Mouse (Mus musculus) retina, postnatal 1 day (tissue): ENCODE measurements around the gene Klhl5.

Experiments
- DNase-seq: peaks from one replicate; pipeline ENCODE4 v3.0.0-alpha.2; 2012

The Klhl5 gene

DNA sequence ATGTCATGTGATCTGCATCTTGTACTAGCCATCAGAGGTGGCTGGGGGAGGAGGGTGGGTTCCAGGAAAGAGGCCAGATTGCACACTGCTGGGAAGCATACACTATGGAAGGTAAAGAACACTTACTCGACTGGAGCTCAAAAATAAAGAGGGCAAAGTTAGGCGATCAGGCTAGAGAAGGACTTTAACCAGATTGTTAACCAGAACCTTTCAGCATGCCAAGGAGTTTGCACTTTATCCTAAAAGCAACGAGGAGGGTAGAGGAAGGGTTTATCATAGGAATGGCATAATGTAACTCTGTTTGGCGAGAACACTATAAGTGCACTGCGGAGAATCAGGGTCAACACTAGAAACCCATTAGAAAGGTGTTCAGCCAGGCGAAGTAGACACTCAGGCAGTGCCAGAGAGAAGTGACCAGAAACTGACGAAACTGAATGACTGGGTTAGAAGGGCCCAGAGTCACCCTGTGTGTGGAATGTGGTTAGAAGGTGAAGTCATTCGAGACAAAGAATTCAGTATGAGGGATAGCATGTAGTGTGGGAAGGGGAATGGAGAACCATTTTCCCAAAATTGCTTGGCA lies 43.1 kb downstream of the Klhl5 start:
- no peak for DNase-seq

- DNase-seq, result no peak
Observed at GRCm38 (mm10) chr5:65151276-65151675, 43.9 kb downstream of the Klhl5 start.

GRCm38 (mm10) chr5:65151767-65152166 lies 44.4 kb downstream of the Klhl5 start:
- no peak for DNase-seq

DNA sequence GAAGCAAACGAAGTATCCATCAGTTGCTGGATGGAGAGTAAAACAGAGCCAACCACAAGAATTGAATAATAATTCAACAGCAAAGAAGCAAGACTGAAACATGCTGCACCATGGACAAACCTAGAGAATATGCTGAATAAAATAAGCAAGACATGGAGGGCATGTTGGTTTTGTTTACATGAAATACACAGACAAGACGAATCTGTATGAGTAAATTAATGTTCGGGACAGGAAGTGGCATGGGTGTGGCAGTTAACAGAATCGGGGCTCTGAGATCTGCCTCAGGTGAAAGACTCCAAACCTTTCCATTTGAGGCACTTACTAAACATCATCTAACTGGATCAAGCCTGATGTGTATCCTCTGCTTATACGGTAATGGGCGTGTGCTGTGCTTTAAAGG lies 46.9 kb downstream of the Klhl5 start:
- DNase-seq, result no peak

GRCm38 (mm10) chr5:65156853-65157252 lies 49.5 kb downstream of the Klhl5 start:
- no peak for DNase-seq

DNA sequence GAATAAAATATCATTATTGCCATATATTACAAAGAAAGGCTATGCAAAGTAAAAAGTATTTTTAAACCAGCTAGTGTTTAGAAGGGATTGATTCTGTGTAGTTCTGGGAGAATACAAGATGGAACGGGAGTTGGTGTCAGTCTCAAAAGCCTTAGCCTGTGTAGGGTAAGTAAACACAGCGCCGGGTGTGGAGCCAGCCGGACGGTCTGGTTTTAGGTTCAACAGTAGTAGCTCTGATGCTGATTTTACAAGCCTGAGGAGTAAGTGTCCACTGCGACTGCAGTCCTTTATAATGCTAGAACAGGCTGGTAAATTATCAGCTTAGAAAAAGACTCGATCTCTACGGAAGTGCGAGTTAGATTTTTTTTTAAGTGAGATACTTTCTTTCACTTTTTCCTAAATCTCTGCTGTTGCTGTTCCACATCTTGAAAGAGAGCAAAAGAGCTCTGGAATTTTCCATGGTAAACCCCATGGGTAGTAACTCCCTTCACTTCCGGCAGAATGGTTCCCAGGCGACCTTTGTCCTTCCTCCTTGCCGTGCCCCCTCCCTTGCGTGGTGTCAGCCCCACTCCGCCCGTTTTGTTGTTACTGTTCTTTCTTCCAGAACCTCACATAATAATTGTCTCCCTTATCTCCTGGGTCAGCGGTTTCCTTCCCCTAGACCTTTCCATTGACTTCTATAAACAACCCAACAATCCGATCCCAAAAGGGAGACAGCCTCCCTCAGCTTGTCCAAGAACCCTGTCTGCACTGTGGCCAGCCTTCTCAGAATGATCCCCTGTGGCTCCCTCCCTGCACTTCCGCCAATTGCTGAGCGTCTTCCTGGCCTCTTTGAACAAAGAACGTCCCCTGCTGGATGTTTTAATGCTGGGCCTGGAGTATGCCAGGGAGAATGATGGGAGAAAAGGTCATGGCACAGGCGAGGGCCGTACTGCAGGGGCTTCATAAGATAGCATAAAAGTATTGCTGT lies 50.4 kb downstream of the Klhl5 start:
- DNase-seq, result no peak

GRCm38 (mm10) chr5:65158696-65159305 lies 51.5 kb downstream of the Klhl5 start:
- no peak for DNase-seq

- DNase-seq, result no peak
Observed at GRCm38 (mm10) chr5:65163001-65163400, 55.7 kb downstream of the Klhl5 start.

DNA sequence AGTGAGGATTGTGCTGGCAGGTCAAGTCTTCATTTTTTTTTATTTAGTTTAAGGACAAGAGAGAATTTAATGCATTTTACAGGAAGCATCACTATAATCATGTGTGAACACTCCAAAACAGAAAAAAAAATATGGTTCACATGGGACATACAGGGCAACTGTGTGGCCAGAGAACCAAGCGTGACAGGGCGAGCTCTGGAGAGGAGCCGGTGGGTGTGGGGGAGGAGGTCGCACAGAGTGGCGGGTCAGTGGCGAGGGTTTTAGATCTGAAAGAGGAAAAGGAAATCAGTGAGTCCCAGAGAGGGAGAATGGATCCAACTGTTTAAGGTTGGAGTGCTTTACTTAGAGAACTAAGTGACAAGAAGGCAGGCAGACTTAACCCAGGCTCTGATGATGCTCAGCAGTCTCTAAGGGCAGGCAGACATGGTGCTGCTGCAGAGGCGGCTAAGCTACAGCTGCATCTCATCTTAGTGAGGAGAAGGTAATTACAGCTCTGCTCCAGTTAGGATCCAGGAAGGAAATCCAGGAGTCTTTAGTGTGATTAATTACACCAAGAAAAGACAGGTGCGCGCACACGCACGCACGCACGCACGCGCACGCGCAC lies 56.3 kb downstream of the Klhl5 start:
- DNase-seq, result no peak

GRCm38 (mm10) chr5:65170206-65170605 lies 62.9 kb downstream of the Klhl5 start:
- DNase-seq, result no peak

DNA sequence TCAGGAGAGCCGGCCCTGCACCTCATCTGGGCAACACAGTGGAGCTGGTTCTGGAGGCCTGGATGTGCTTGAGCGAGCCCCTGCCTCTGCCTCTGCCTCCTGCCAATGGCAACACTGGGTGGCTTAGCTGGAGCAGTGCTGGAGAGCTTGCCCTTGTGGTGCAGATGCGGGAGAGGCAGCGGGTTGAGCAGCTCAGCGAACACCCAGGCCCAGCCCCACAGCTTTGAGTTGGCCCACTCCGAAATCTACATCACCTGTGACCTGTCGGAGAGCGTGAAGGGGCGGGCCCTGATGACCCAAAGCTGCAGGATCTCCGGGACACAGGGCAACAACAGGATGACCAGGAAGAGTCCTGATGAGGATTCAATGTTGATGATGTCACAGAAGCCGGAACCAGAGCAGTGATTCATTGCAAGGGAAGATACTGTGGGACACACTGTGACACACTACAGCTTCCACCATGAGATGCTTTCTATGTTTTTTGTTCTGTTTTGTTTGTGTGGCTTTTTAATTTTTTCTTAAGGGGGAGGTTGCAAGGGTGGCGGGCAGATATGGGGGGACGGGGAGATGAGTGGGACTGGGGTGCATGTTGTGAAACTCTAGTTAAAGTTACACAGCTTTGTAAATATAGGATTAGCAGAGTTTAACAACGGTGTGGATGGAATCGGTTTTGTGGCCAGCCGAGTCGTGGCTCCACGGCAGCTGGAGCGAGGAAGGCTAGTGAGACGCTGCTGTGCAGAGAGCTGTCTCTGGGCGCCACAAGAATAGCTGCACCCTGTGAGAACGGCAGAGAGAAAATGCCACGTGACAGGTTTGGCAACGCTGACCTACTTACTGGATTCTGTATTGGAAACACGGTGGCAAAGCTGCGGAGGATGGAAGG lies 67.9 kb downstream of the Klhl5 start:
- DNase-seq, result peak; percentile 89

GRCm38 (mm10) chr5:65175918-65176484 lies 68.7 kb downstream of the Klhl5 start:
- peak; percentile 74 for DNase-seq

DNA sequence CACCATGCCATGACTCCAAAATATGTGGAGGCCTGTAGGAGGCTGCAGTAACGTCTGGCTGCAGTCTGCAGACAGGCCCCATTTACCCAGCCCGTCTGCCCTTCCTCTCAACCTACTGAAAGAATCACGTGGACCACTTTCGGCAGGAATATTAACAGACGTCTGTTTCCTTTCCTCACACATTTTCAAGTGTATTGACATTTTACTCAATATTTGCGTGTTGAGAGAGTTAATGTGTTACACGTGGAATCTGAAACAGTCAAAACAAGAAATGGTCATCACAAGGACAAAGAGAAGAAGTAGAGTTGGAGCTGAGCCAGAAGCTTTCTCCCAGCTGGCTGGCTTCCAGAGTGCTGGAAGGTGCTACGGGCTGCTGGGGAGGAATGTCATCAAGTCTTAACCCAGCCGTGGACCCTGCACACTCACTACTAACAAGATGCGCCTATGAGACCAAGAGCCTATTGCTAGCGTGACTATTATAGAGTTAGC lies 69.7 kb downstream of the Klhl5 start:
- peak; percentile 64 for DNase-seq

DNA sequence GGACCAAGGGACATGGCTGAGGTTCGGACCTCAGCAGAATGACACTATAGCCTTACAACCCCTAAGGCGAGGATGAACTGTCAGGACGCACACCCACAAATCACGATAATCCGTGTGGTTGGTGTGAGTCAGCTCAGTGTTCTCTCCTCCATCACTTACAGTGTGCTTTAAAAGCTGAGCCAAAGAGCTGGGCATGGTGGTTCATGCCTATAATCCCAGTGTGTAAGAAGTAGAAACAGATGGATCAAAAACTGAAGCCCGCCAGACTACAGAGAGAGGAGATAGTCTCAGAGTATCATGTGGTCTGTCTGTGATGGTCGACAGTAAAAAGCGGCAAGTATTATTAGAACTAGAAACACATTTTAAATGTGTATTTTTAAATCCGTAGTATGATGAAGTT lies 71.1 kb downstream of the Klhl5 start:
- no peak for DNase-seq

GRCm38 (mm10) chr5:65181160-65181793 lies 73.9 kb downstream of the Klhl5 start:
- DNase-seq, result no peak

DNA sequence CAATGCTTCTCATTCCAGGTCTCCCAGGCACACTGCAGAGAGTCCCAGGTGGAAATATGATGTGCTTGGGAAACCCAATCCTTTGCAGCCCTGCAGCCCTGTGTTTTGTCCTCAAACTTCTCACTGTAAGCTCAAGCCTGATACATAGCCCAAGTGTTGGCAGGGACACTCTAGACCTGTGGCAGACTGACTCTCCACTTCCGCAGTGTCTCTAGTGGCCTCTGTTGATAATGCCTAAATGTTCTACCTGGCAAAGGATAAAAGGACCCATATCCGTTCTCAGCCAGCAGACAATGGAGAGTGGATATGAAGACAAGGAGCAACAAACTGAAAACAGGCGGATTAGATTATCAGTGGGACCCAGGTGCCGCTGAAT lies 74.4 kb downstream of the Klhl5 start:
- no peak for DNase-seq

- peak; percentile 71 for DNase-seq
Observed at GRCm38 (mm10) chr5:65182268-65182667, 74.9 kb downstream of the Klhl5 start.

GRCm38 (mm10) chr5:65191601-65192000 lies 84.3 kb downstream of the Klhl5 start:
- no peak for DNase-seq

DNA sequence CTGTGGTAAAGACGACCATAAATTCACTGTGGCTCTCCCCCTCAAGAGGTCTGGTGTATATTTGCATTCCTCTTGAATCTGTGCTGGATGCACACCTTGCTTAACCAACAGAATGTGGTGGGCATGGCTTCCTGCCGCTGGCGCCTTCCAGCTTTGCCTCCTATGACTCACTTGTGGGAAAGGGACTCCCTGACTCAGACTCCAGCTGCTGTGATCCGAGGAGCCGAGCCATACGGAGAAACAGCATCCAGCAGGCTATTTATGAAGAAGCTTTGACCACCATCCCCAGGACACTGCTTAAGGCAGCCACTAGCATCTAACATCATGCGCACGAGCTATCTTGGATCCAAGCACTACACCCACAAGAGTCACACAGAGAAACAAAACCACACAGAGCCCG lies 87.1 kb downstream of the Klhl5 start:
- no peak for DNase-seq

GRCm38 (mm10) chr5:65199346-65200128 lies 92.2 kb downstream of the Klhl5 start, which contains the start of gene Wdr19:
Gene Wdr19, plus strand, starts transcription at chr5:65199696.
- DNase-seq, result peak; percentile 100
